Mouse (Mus musculus): ENCODE results near the gene Ccdc9b. TPM values are rescaled to one million over a fixed set of nuclear protein-coding genes. Genes with fewer than 3 reads are reported as not detected.

Gene Ccdc9b
- polyA plus RNA-seq, 2 experiments = 0.04 to 0.39 TPM

- H3K27me3 ChIP-seq (ENCODE audit: control insufficient read depth, insufficient read depth, low read length) = peaks cover 5% of the 10 kb centered on the region
- H3K9me3 ChIP-seq (ENCODE audit: control insufficient read depth, low read length) = no peaks in the 10 kb centered on the region
- peak within 1 kb of the TSS; percentile 91 for H3K9ac ChIP-seq (replicated peaks)
- ATAC-seq (ENCODE audit: insufficient read depth) = peak; percentile 88
- peak; percentile 78 to 83 (median 81) for DNase-seq (ENCODE audit: low read depth in 3 of 3, low spot score in 3 of 3)
- H3K36me3 ChIP-seq (replicated peaks; ENCODE audit: control insufficient read depth, insufficient read depth, low read depth) = no peaks in the 10 kb centered on the region
- peak within 1 kb of the TSS; percentile 78 to 88 for H3K4me3 ChIP-seq (ENCODE audit: insufficient read depth in 1 of 2, low read depth in 2 of 2, low read length in 2 of 2)
- under 1% methylated on average over 57 of the region's 57 CpGs for WGBS (ENCODE audit: insufficient replicate concordance)
- H3K4me2 ChIP-seq (ENCODE audit: low read depth) = peak within 1 kb of the TSS; percentile 80
- TF ChIP-seq CTCF (IDR thresholded peaks at IDR 0.05; ENCODE audit: low read depth) (no peak), EP300 (IDR thresholded peaks at IDR 0.05; ENCODE audit: low read depth) (no peak)
- H3K4me1 ChIP-seq (replicated peaks; ENCODE audit: control insufficient read depth in 2 of 2, insufficient read depth in 2 of 2, low read length in 1 of 2) = peaks cover 12 to 25% of the 10 kb centered on the region in 2 experiments
- H3K27ac ChIP-seq = no peak within 1 kb of the TSS
Observed at GRCm38 (mm10) chr2:118745232-118745884, 17.1 kb downstream of the Ccdc9b start, which contains the start of gene Inafm2. Gene Inafm2, plus strand, starts transcription at chr2:118745758.

- Histone ChIP-seq H3K9me3 (ENCODE audit: control insufficient read depth, low read length) (no peaks in the 10 kb centered on the region), H3K4me2 (ENCODE audit: low read depth) (peak overlapping the region; percentile 80), H3K4me1 (replicated peaks; ENCODE audit: control insufficient read depth in 2 of 2, insufficient read depth in 2 of 2, low read length in 1 of 2) (peaks cover 12 to 25% of the 10 kb centered on the region in 2 experiments), H3K9ac (replicated peaks) (no peak overlapping the region; the same call in 1 of the 2 replicates), H3K4me3 (ENCODE audit: insufficient read depth in 1 of 2, low read depth in 2 of 2, low read length in 2 of 2) (peak overlapping the region in 1 of 2 experiments; percentile 88; a peak in 3 of 4 replicates), H3K27me3 (ENCODE audit: control insufficient read depth, insufficient read depth, low read length) (peaks cover 8% of the 10 kb centered on the region), H3K27ac (no peak overlapping the region), H3K36me3 (replicated peaks; ENCODE audit: control insufficient read depth, insufficient read depth, low read depth) (no peaks in the 10 kb centered on the region)
- TF ChIP-seq CTCF (IDR thresholded peaks at IDR 0.05; ENCODE audit: low read depth) = no peak
- TF ChIP-seq EP300 (IDR thresholded peaks at IDR 0.05; ENCODE audit: low read depth) = no peak
- ATAC-seq (ENCODE audit: insufficient read depth) (no peak), DNase-seq (ENCODE audit: low read depth in 3 of 3, low spot score in 3 of 3) (no peak)
- 17% methylated on average over 7 of the region's 7 CpGs for WGBS (ENCODE audit: insufficient replicate concordance)
Observed at GRCm38 (mm10) chr2:118744621-118745020, 17.8 kb downstream of the Ccdc9b start.

- TF ChIP-seq CTCF (IDR thresholded peaks at IDR 0.05; ENCODE audit: low read depth) = peak; percentile 87
- no peak for TF ChIP-seq EP300 (IDR thresholded peaks at IDR 0.05; ENCODE audit: low read depth)
- Histone ChIP-seq H3K36me3 (replicated peaks; ENCODE audit: control insufficient read depth, insufficient read depth, low read depth) (no peaks in the 10 kb centered on the region), H3K4me3 (ENCODE audit: insufficient read depth in 1 of 2, low read depth in 2 of 2, low read length in 2 of 2) (no peak overlapping the region), H3K27ac (no peak overlapping the region), H3K4me1 (replicated peaks; ENCODE audit: control insufficient read depth in 2 of 2, insufficient read depth in 2 of 2, low read length in 1 of 2) (peaks cover 12 to 21% of the 10 kb centered on the region in 2 experiments), H3K4me2 (ENCODE audit: low read depth) (no peak overlapping the region), H3K27me3 (ENCODE audit: control insufficient read depth, insufficient read depth, low read length) (peaks cover 8% of the 10 kb centered on the region), H3K9ac (replicated peaks) (no peak overlapping the region), H3K9me3 (ENCODE audit: control insufficient read depth, low read length) (no peaks in the 10 kb centered on the region)
- no peak for ATAC-seq (ENCODE audit: insufficient read depth)
- 27% methylated on average over 8 of the region's 8 CpGs for WGBS (ENCODE audit: insufficient replicate concordance)
- peak in 2 of 3 experiments; percentile 42 to 55 for DNase-seq (ENCODE audit: low read depth in 3 of 3, low spot score in 3 of 3)
Observed at GRCm38 (mm10) chr2:118743261-118743943, 19.1 kb downstream of the Ccdc9b start.

- Histone ChIP-seq H3K9me3 (ENCODE audit: control insufficient read depth, low read length) (no peaks in the 10 kb centered on the region), H3K4me2 (ENCODE audit: low read depth) (no peak overlapping the region), H3K4me3 (ENCODE audit: insufficient read depth in 1 of 2, low read depth in 2 of 2, low read length in 2 of 2) (no peak overlapping the region), H3K36me3 (replicated peaks; ENCODE audit: control insufficient read depth, insufficient read depth, low read depth) (no peaks in the 10 kb centered on the region), H3K4me1 (replicated peaks; ENCODE audit: control insufficient read depth in 2 of 2, insufficient read depth in 2 of 2, low read length in 1 of 2) (peaks cover 7 to 10% of the 10 kb centered on the region in 2 experiments), H3K27ac (no peak overlapping the region), H3K27me3 (ENCODE audit: control insufficient read depth, insufficient read depth, low read length) (peaks cover 8% of the 10 kb centered on the region), H3K9ac (replicated peaks) (no peak overlapping the region)
- 53% methylated on average over 9 of the region's 9 CpGs for WGBS (ENCODE audit: insufficient replicate concordance)
- TF ChIP-seq CTCF (IDR thresholded peaks at IDR 0.05; ENCODE audit: low read depth) (no peak), EP300 (IDR thresholded peaks at IDR 0.05; ENCODE audit: low read depth) (no peak)
- no peak for ATAC-seq (ENCODE audit: insufficient read depth)
- no peak for DNase-seq (ENCODE audit: low read depth in 3 of 3, low spot score in 3 of 3)
Observed at GRCm38 (mm10) chr2:118741183-118741582, 21.3 kb downstream of the Ccdc9b start.

GRCm38 (mm10) chr2:118740341-118740740, 22.1 kb downstream of the Ccdc9b start:
- H3K27me3 ChIP-seq (ENCODE audit: control insufficient read depth, insufficient read depth, low read length) = peaks cover 8% of the 10 kb centered on the region
- no peak overlapping the region for H3K9ac ChIP-seq (replicated peaks)
- H3K4me3 ChIP-seq (ENCODE audit: insufficient read depth in 1 of 2, low read depth in 2 of 2, low read length in 2 of 2) = no peak overlapping the region
- H3K27ac ChIP-seq = no peak overlapping the region
- ATAC-seq (ENCODE audit: insufficient read depth) (no peak), DNase-seq (ENCODE audit: low read depth in 3 of 3, low spot score in 3 of 3) (no peak)
- H3K4me2 ChIP-seq (ENCODE audit: low read depth) = no peak overlapping the region
- TF ChIP-seq CTCF (IDR thresholded peaks at IDR 0.05; ENCODE audit: low read depth) (no peak), EP300 (IDR thresholded peaks at IDR 0.05; ENCODE audit: low read depth) (no peak)
- peaks cover 7 to 10% of the 10 kb centered on the region in 2 experiments for H3K4me1 ChIP-seq (replicated peaks; ENCODE audit: control insufficient read depth in 2 of 2, insufficient read depth in 2 of 2, low read length in 1 of 2)
- WGBS (ENCODE audit: insufficient replicate concordance) = 16% methylated on average over 3 of the region's 3 CpGs
- H3K9me3 ChIP-seq (ENCODE audit: control insufficient read depth, low read length) = no peaks in the 10 kb centered on the region
- H3K36me3 ChIP-seq (replicated peaks; ENCODE audit: control insufficient read depth, insufficient read depth, low read depth) = no peaks in the 10 kb centered on the region

All from liver, embryonic 14.5 days (tissue).